Mouse (Mus musculus) intestine, postnatal 0 days (tissue): ENCODE measurements around the gene Chst8. TPM values are rescaled to one million over a fixed set of nuclear protein-coding genes. Genes with fewer than 3 reads are reported as not detected.
A peak's percentile ranks its signal among the peaks of the same experiment; 100 is the strongest.

Experiments used
- ATAC-seq: fragments of 200-750 bp; cut with Nextera tagmentation; 2 replicates; pipeline ENCODE4 v1.8.0; 2017; ENCODE audit warnings: mild to moderate bottlenecking, moderate TSS enrichment, moderate library complexity
- H3K27ac ChIP-seq: fragments of 300-500 bp; sonication (generic); 2 replicates; pipeline ENCODE4 v1.5.1; 2014; ENCODE audit warnings: mild to moderate bottlenecking, low read depth, low read length, moderate library complexity
- H3K27me3 ChIP-seq: fragments of 300-500 bp; sonication (generic); replicated peaks from 2 replicates; pipeline ENCODE4 v1.6.1; 2014; ENCODE audit warnings: low read length, mixed read lengths; ENCODE audit not compliant: control insufficient read depth, insufficient read depth
- H3K36me3 ChIP-seq: fragments of 300-500 bp; sonication (generic); 2 replicates; pipeline ENCODE4 v1.6.1; 2014; ENCODE audit warnings: mild to moderate bottlenecking, moderate library complexity; ENCODE audit not compliant: control insufficient read depth, insufficient read depth
- H3K4me1 ChIP-seq: fragments of 300-500 bp; sonication (generic); replicated peaks from 2 replicates; pipeline ENCODE4 v1.6.1; 2014; ENCODE audit warnings: antibody characterized with exemption, low read length, mixed read lengths; ENCODE audit not compliant: control insufficient read depth, insufficient read depth
- H3K4me2 ChIP-seq: fragments of 300-500 bp; sonication (generic); replicated peaks from 2 replicates; pipeline ENCODE4 v1.6.1; 2014; ENCODE audit warnings: low read depth, mild to moderate bottlenecking, moderate library complexity
- H3K4me3 ChIP-seq: fragments of 300-500 bp; sonication (generic); 2 replicates; pipeline ENCODE4 v1.5.1; 2014; ENCODE audit warnings: low read depth, low read length
- H3K9ac ChIP-seq: fragments of 300-500 bp; sonication (generic); 2 replicates; pipeline ENCODE4 v1.6.1; 2014; ENCODE audit warnings: mild to moderate bottlenecking, low read depth, low read length
- H3K9me3 ChIP-seq: fragments of 300-500 bp; sonication (generic); 2 replicates; pipeline ENCODE4 v1.6.1; 2016; ENCODE audit warnings: mixed run types; ENCODE audit not compliant: control insufficient read depth
- CTCF ChIP-seq: sonication (generic); IDR thresholded peaks from 2 replicates; pipeline ENCODE4 v1.5.1; 2016; ENCODE audit warnings: low read depth, mild to moderate bottlenecking, control low read depth, antibody characterized with exemption, moderate library complexity
- WGBS: fragments of 180-500 bp; shearing (Covaris S2); extraction: QIAGEN DNeasy Blood & Tissue Kit; methylation state at CpG from one replicate; pipeline ENCODE4 v1.1.7; 2014; 5-methylcytosine and 5-hydroxymethylcytosine counted together
- polyA plus RNA-seq: library from polyadenylated mRNA; unstranded; fragments of >200 nt; fragmentation: Nextera tagmentation; extraction: Ambion mirVana; gene quantifications from 2 replicates; pipeline ENCODE4 v1.2.1, GENCODE M21; 2015

The Chst8 gene
- polyA plus RNA-seq, 1 experiment from 2014 or later = 2.7 TPM

DNA sequence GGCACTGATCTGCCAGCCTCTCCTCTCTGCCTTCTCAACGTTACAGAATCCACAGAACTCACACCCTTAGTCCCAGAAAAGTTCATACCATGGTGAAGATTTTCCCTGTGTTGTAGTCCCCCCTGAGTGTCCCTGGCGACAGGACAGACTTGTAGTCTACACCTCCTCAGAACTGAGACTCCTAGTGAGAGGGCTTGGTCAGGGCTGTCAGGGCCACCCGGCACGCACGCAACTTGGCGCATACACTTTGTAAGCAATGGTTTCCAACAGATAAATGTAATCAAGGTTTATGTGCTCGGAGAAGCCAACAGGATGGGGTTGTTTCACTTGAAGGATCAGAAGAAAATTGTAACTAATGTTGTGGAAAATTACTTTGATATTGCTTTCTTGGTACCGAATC lies 67.5 kb downstream of the Chst8 start:
- Histone ChIP-seq H3K36me3 (no peaks in the 10 kb centered on the region), H3K4me1 (no peaks in the 10 kb centered on the region), H3K27ac (no peak overlapping the region), H3K9ac (no peak overlapping the region), H3K9me3 (no peaks in the 10 kb centered on the region), H3K27me3 (no peaks in the 10 kb centered on the region), H3K4me3 (no peak overlapping the region), H3K4me2 (no peak overlapping the region)
- no peak for ATAC-seq
- 89% methylated on average over 8 of the region's 8 CpGs for WGBS
- no peak for TF ChIP-seq CTCF

- ATAC-seq = no peak
- 73% methylated on average over 8 of the region's 8 CpGs for WGBS
- Histone ChIP-seq H3K27ac (no peak overlapping the region), H3K4me2 (no peak overlapping the region), H3K4me3 (no peak overlapping the region), H3K4me1 (no peaks in the 10 kb centered on the region), H3K9ac (no peak overlapping the region), H3K27me3 (no peaks in the 10 kb centered on the region), H3K36me3 (no peaks in the 10 kb centered on the region), H3K9me3 (no peaks in the 10 kb centered on the region)
- no peak for TF ChIP-seq CTCF
Observed at GRCm38 (mm10) chr7:34743411-34744085, 69.0 kb downstream of the Chst8 start.

- WGBS = 95% methylated on average over 8 of the region's 8 CpGs
- ATAC-seq = no peak
- no peaks in the 10 kb centered on the region for H3K4me1 ChIP-seq
Observed at GRCm38 (mm10) chr7:34739371-34739770, 73.1 kb downstream of the Chst8 start.

GRCm38 (mm10) chr7:34737206-34737605 lies 75.3 kb downstream of the Chst8 start:
- 69% methylated on average over 6 of the region's 6 CpGs for WGBS
- no peaks in the 10 kb centered on the region for H3K4me1 ChIP-seq
- no peak overlapping the region for H3K4me2 ChIP-seq
- TF ChIP-seq CTCF = no peak
- no peaks in the 10 kb centered on the region for H3K27me3 ChIP-seq
- no peak overlapping the region for H3K27ac ChIP-seq
- no peak for ATAC-seq
- no peak overlapping the region for H3K4me3 ChIP-seq
- no peak overlapping the region for H3K9ac ChIP-seq
- H3K36me3 ChIP-seq = no peaks in the 10 kb centered on the region
- H3K9me3 ChIP-seq = no peaks in the 10 kb centered on the region

More at GRCm38 (mm10) chr7:34739371-34739770, 73.1 kb downstream of the Chst8 start:
- Histone ChIP-seq H3K4me3 (no peak overlapping the region), H3K4me2 (no peak overlapping the region), H3K36me3 (no peaks in the 10 kb centered on the region), H3K27me3 (no peaks in the 10 kb centered on the region), H3K27ac (no peak overlapping the region), H3K9me3 (no peaks in the 10 kb centered on the region), H3K9ac (no peak overlapping the region)
- TF ChIP-seq CTCF = peak; percentile 15; the same call in 1 of the 2 replicates

DNA sequence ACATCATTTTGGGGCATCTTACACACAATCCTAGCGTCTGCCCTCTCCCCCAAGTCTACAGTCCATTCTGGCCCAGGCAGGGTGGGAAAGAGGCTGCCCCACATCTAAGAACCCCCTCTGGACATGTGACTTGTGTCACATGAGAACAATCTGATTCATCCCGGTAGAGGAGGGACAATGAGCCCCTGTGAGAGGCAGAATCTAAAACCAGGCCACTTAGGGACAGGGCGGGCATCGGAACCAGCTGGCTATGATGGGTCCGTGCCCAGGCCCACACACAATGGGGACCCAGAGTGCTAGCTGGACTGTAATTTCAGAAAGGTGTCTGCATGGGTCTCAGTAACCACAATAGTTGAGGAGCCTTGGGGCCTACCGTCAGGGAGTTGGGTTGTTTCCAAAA lies 78.2 kb downstream of the Chst8 start:
- no peak for TF ChIP-seq CTCF
- no peaks in the 10 kb centered on the region for H3K4me1 ChIP-seq
- H3K27me3 ChIP-seq = no peaks in the 10 kb centered on the region
- no peaks in the 10 kb centered on the region for H3K9me3 ChIP-seq
- no peak overlapping the region for H3K4me3 ChIP-seq
- ATAC-seq = no peak
- H3K27ac ChIP-seq = no peak overlapping the region
- no peak overlapping the region for H3K9ac ChIP-seq
- 84% methylated on average over 6 of the region's 6 CpGs for WGBS
- no peaks in the 10 kb centered on the region for H3K36me3 ChIP-seq
- no peak overlapping the region for H3K4me2 ChIP-seq

DNA sequence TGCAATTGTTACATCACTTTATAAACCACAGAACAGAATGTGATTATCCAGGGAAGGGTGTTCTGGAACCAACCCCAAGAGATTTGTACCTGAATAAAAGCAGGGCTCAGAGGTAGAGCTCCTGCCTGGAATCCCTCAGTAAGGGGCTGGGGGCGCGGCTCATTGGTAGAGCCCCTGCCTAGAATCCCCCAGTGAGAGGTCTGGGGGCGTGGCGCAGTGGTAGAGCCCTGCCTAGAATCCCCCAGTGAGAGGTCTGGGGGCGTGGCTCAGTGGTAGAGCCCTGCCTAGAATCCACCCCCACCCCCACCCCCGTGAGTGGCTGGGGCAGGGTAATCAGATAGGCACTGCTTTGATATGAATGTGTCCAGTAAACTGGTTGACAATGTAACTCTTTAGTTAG lies 83.6 kb downstream of the Chst8 start:
- Histone ChIP-seq H3K4me2 (no peak overlapping the region), H3K36me3 (no peaks in the 10 kb centered on the region), H3K27ac (no peak overlapping the region), H3K4me1 (no peaks in the 10 kb centered on the region), H3K4me3 (no peak overlapping the region), H3K9ac (no peak overlapping the region), H3K9me3 (no peaks in the 10 kb centered on the region), H3K27me3 (no peaks in the 10 kb centered on the region)
- ATAC-seq = no peak
- WGBS = 47% methylated on average over 6 of the region's 6 CpGs
- no peak for TF ChIP-seq CTCF

DNA sequence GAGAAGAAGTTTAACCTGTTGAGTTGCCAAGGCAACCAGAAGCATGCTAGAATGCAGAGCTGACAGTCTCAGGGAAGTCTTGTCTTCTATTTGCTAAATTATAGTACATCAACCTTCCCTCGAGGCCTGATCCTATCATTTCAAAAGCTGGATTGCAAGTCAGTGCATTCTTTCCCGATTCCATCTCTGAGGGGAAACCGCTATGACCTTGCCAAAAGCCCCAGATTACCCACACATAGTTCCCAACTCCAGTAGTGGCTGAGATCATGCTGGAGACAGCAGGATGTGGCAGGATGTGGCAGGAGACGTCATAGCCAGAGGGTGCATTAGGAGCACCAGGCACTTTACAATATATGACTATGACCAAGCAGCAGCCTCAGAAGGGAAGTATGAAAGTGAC lies 87.3 kb downstream of the Chst8 start:
- Histone ChIP-seq H3K9ac (no peak overlapping the region), H3K36me3 (no peaks in the 10 kb centered on the region), H3K27me3 (no peaks in the 10 kb centered on the region), H3K9me3 (no peaks in the 10 kb centered on the region), H3K4me2 (no peak overlapping the region), H3K27ac (no peak overlapping the region), H3K4me1 (no peaks in the 10 kb centered on the region), H3K4me3 (no peak overlapping the region)
- 75% methylated on average over 4 of the region's 4 CpGs for WGBS
- no peak for ATAC-seq
- TF ChIP-seq CTCF = no peak
